Mouse (Mus musculus): ENCODE data around the gene Xpot.

Xpot gene

DNA sequence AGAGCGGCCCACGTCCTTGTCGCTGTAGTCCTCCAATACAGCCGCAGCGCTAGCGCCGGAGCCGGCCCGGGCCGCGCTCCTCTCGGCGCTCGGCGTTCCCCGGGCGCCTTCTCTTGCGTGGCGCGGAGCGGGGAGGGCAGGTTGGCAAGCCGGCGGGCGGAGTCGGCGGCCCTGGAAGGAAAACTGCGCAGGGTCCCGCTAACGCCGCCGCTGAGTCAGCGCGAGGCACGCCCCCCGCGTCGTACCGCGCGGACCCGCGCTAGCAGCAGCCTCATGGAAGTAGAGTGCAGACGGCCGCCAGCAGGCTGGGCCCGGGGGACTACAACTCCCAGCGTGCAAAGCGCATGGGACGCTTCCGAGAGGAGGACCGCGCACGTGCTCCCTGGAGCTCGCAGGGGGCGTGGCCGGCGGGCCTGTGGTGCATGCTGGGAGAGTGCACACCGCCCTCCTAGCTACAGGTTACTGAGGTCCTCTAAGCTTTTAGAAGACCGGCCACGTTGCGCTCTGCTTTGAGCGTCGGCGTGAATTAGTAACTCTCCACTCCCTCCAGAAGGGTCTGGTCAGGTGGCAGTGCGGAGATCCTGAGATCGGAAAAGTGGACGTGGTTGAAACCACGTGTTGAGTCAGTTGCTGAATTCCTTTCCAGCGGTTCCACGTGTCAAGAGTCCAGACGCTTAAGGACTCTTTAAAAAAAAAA is at the start of gene Xpot:
Xpot (minus strand) TSS at position 147 of the 697 bp plus-strand sequence.
- DNase-seq (ENCODE audit: low spot score in 2 of 2) = peak; percentile 95 to 97

DNA sequence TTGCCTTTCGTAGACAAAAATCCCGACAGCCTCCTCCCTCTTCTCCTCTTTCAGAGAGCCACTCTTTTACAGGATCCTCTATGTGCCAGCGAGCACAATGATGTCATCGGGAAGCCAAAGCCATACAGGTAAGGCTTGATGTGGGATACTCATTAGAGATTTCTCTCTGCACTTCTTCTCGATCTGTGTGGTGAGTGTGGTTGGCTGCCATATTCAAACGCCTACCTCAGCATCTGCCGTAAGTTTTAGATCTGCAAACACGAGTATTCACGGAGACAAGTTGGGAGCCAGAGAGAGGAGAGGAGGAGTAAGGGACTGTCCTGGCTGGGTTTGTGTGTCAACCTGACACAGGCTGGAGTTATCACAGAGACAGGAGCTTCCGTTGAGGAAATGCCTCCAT is 43.0 kb upstream of the Xpot start:
- DNase-seq (ENCODE audit: low spot score in 2 of 2) = no peak

DNA sequence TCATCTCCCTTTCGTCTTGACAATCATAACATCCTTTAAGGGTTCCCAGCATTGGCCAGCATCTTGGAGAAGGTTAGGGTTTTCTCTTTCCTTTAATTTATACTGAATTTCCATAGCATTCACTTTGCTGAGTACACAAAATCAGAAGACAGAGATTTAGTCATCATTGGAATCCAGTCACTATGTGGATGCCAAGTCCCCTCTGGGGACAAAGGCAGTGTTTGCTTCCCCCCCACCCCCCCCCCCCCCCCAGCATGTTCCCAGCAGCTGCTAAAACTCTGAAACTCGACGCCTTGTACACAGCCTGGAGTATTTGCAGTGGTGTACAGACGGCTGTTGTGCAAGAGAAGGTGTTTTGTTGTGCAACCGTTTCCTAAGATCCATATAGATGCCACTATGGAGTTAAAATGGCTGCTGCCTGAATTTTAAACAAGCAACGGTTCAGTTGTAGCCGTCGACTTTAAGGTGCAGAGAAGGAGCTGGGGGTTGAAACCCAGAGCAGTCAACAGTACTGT is 39.6 kb upstream of the Xpot start:
- no peak for DNase-seq (ENCODE audit: low spot score in 2 of 2)

DNA sequence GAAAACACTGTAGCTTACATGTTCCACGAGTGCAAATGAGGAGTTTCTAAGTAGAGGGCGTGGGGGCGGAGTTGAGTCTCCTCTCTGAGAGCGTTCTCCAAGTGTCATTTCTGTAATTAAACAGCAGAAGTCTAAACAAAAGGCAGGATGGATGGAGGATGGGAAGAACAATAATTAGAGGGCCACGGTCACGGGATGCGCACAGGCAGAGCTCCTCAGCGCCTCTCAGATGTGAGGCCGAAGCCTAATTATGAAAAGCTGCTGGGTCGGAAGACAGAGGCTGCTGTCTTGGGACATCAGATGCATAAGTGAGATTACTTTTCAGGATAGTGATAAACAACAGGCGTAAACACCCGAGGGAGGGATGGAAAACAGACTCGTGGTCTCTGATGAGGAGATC is 37.5 kb upstream of the Xpot start:
- DNase-seq (ENCODE audit: low spot score in 2 of 2) = no peak

DNA sequence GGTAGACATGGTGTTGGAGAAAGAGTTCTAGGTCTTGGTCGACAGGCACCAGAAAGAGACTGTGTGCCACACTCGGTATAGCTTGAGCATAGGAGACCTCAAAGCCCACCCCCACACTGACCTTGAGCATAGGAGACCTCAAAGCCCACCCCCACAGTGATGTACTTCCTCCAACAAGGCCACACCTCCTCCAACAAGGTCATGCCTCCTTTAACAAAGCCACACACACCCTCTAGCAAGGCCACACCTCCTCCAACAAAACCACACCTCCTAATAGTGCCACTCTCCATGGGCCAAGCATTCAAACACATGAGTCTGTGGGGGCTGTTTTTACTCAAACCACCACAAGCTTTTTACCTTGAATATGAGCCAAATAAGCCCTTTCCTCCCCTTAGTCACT is 36.6 kb upstream of the Xpot start:
- no peak for DNase-seq (ENCODE audit: low spot score in 2 of 2)

DNA sequence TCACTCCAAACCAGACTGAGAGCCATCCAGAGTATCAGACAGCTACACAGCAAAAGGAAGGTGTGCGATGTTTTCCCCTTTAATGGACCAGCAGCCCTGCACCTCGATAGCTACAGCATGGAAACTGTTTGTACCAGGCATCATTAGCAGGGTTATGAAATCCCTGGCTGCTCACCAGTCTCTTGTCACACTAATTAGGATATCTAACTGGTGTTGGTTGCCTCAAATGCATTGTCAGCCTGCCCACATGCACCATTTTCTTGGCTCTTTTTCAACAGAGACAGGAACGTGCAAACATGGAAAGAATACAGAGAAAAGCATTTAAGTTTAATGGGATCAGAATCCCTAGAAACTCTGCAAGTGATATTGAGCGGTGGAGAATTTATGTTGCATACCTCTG is 29.8 kb upstream of the Xpot start:
- no peak for DNase-seq (ENCODE audit: low spot score in 2 of 2)

DNA sequence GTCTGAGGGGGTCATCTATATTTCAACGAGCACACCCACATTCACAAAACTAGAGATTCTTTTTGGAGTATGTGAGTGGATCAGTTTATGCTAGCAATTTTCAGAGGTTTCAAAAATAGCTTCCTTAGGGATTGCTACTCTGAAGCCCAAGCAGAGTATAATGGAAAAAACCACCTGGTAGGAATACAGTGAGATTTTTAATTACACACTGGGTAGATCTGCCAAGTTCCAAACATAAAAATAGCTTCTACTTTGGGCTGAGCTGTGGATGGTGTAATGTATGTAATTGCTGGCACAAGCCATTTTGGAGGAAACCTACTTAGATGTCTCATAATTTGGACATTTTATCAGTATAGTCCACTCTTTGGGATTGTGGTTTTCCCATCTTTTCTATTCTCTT is 26.9 kb upstream of the Xpot start:
- no peak for DNase-seq (ENCODE audit: low spot score in 2 of 2)

DNA sequence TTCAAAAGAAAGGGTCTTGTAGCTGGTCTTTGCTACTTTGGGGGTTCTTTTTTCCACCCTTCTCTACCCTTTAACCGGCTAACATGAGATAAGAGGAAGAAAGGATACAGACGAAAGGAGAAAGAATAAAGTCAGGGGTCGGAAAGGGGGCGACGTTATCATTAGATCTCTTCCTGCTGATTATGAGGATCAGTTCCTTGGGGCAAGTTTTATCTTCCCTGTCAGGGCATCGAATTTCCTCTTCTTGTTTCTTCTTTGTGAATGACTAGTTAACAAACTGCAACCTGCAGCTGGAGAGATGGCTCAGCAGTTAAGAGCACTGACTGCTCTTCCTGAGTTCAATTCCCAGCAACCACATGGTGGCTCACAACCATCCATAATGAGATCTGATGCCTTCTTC is 20.2 kb upstream of the Xpot start:
- DNase-seq (ENCODE audit: low spot score in 2 of 2) = no peak

DNA sequence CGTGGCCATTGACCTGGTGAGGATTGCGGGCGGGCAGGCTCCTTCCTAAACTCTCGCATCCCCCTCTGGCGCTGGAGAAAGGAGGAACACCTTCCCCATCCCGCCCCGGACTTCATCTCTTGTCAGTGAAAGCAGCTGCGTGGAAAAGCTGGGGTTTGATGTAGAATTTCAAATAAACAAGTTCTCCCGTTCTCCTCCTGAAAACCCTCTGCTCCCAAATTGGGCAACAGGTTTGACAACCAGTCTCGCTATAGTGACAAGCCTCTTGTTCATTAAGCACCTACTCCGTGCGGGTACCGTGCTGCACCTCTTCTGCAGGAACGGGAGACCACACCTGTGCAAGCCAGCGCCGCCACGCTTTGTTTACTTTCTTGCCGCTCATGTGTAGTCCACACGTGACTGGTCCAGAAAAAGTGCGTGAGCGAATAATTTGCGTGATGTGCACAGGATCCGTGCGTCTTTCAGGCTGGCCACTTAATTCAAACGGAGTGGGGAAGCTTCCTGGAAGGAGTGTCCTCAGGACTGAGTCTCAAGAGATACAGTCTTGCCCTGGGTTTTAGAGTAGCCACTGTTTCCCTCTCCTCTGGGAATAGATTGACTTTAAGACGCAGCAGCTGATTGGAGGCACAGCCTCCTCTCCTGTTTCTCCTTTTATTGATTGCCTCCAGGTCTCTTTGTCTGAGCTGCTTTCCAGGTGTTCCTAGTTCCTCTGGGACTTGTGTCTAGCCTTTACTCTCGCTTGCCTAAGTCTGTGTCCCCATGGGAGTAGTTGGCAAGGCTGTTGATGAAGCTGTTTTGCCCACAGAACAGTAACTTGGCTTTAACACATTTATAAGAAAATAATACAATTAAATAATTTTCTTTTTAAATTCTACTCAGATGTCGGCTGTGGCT is 16.2 kb upstream of the Xpot start:
- no peak for DNase-seq (ENCODE audit: low spot score in 2 of 2)

DNA sequence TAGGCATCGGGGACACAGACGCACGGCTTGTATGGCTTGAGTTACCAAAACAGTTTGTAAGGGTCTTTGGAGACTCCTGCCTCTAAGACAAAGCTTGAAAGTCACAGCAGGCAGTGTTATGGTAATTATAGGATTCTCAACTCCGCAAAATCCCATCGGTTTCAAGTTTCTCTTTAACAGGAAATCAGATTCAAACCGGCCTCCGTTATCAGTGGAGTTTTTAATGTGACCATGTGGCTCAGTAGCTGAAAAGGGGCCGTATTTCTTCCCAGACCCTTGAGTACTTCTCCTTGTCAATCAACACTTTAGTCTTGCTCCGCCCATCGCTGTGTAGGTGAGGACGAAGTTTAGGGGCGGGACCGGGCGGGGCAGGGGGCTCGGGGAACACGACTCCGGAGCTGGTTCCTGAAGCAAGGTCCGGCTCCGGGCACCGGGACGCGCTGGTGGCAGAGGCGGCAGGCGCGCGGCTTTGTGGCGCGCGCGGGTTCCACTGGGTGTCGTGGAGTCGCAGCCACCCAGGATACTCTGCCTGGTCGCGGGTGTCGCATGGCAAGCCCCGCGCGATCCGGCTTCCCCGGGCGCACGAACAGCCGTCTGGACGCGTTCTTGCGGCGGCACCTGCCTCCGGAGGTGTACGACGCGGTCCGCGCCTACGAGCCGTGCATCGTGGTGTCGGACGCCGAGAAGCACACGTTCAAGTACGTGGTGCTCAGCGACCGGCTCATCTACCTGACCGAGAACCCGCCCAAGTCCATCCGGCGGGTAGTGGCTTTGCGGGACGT is 15.3 kb upstream of the Xpot start, which contains the start of gene D930020B18Rik:
D930020B18Rik (plus strand) TSS at position 317 of the 782 bp plus-strand sequence.
- no peak for DNase-seq (ENCODE audit: low spot score in 2 of 2)

DNA sequence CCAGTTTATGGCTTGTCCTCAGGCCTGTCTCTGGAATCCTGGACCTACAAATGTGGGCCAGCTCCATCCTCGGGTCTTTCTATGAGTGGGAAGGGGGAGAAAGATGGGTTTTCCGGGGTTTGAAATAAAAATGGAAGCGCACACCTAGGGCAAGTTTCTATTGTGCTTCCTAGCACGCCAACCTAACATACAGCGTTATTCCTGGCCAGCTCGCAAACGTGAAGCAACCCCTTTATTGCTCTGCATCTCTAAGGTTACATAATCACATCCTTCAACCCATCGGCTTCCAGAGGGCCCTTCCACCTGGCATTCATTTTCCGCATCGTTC is 14.8 kb upstream of the Xpot start:
- DNase-seq (ENCODE audit: low spot score in 2 of 2) = no peak

DNA sequence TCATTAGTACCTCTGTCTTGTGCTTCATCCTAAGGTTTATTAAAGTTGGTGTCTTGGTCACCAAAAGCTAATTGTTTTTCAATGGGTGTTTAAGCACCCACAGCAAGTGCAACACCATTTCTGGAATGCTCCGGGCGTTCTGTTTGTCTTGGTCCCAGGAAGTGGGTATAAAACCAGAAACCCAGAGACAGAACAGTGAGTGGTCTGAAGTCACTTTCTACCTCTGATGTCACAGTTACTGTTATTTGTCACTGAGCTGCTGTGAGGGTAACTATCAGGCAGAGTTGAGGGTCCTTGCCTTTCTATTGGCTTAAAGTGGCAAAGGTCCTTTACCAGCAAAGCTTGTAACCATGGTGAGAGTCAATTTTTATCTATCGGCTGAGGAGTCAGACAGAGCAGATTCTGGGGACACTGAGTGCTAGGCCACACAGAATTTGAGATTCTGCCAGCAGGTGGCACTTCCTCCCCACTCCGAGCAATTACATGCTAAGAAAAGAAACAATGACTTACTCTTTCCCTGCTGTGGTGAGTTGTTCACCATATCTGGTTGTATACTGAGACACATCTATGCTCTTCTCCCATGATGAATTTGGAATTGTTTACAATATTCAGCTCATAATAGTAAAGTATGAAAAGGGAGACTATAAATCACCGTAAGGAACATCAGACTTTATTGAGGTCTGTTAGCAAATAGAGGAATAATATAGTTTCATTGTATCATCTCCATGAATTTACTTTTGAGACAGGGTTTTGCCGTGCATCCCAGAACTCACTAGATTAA is 14.2 kb upstream of the Xpot start:
- DNase-seq (ENCODE audit: low spot score in 2 of 2) = no peak

DNA sequence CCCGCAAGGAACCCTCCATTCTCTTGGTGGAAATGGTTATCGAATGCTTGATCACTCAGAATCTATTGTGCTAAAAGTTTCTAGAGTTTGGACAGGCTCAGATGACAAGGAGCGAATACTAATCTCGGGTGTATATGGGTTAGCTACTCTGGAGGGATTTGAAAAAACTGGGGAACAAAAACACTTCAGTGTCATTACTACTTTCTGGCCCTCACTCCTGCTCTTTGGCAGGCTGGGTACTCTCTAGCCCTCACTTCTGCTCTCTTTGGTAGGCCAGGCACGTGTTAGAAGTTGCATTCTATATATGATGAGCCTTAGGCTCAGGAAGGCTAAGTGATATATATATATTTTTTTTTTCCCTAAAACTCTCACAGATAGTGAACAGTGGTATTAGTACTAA is 13.4 kb upstream of the Xpot start:
- DNase-seq (ENCODE audit: low spot score in 2 of 2) = no peak

DNA sequence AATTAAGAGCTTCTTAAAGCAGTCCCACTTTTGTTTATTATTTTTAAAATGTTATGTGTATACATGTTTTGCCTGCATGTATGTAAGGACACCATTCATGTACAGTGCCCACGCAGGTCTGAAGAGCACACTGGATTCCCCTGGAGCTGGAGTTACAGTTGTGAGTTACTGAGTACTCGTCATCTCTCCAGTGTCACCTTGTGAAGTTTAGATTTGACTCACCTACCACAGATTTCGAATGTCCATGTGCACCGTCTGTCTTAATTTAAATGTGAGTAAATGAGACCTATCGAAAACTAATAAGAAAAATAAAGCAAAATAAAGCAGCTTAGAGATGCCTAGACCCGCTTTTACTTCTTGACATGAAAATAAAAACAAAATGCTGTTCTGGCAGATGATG is 10.1 kb upstream of the Xpot start:
- no peak for DNase-seq (ENCODE audit: low spot score in 2 of 2)

DNA sequence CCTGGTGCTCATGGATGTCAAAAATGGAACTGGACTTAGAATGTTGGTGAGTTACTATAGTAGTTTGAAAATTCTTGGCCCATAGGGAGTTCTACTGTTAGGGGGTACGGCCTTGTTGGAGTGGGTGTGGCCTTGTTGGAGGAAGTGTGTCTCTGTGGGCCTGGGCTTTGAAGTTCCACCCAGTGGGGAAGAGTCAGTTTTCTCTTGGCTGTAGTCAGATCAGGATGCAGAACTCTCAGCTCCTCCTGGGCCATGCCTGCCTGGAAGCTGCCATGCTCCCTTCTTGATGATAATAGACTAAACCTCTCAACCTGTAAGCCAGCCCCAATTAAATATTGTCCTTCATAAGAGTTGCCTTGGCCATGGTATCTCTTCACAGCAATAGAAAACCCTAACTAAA is 8.0 kb upstream of the Xpot start:
- no peak for DNase-seq (ENCODE audit: low spot score in 2 of 2)

DNA sequence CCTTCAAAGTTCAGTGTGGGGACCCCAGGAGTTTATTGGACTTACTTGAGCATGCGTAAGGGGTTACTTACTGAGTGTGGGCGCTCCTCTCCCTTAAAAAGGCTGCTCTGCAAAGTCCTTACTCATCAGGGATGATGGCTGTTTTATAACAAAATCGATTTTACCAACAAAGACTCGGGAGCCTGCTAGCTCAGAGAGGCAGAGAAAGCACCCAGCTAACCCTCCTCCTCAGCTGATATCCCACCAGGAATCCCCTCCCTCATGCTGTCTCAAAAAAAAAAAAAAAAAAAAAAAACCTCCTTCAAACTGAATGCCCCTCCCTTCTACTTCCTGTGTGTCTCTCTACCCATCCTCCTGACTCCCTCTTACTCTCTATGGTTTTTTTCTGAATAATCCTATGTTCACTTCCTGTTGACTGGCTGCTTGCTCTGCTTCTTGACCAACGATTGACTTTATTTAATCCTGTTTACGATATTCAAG is 2.5 kb upstream of the Xpot start:
- DNase-seq (ENCODE audit: low spot score in 2 of 2) = no peak

DNA sequence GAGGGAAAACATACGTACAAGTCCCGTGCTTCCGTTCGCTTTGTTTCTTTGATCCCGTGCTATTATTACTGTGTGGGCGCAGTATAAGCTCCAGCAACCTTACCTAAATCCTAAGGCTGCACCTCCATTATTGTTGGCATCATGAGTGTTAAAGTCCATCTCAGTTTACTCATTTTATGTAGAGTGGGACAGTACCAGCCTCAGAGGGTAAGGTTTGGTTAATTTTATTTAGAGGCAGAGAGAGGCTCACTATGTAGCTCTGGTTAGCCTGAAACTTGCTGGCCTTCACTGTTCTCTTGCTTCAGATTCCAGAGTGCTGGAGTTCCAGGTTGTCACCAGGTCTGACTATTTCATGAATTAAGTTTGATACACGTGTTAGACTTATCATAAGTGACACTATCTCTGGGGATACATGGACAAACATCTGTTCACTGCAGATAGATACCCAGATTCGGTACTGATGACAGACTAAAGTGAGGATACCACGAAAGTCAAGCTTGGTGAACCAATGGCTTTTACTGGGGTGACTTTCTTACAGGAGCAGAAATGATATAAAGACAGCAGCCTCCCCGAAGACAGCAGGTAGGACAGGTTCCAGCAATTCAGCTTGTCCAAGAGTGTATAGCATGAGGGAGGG is 1.2 kb upstream of the Xpot start:
- DNase-seq (ENCODE audit: low spot score in 2 of 2) = no peak

DNA sequence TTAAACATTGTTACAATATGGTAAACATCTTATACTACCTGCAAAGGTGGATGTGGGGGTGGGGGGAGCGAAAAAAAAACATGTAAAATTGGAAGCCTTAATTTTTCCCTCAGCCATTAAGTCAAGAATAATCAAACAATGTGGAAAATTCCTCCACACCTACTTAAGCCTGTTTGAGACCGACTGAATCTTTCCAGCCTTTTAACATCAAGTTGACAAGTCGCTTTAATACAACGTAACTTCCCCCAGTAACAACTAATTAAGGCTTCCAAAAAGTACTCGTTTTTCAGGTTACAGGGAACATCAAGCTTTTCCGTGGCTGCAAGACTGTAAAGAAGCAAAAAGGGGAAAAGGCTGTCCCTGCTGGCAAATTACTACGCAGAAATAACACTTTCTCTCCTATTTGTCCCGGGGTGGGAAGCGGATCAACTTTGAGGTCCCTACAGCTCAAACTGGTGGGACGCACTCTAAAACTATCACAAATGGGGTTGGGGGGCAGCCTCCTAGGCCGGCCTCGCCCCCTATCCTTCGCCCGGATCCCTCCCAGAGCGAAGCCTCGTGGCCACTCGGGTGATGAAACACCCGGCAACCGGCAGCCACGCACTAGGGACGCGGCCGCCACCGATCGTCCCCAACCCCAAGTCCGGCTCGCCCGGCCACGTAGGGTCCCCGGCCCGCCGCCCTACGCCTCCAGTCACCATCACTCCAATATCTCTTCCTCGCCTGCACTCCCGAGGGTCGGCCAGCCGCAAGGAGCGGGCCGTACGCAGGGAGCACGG is 536 bp downstream of the Xpot start:
- no peak for DNase-seq (ENCODE audit: low spot score in 2 of 2)

DNA sequence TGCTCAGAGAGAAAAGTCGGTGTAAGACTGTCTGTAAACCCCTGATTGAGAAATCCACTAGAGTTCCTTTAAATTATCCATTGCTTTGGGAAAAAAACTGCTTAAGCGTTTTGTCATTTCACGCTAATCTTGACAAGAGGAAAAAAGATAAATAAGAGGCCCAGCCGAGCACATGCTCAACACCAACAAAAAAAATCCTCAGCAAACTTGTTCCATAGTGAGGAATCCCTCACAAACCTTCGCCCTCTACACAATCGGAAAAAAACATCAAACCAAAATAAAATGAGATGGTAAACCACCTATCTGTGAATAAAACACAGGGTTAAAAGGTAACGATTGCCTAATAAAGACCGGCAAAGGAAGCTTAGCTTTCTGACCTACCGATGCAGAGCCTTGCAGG is 1.1 kb downstream of the Xpot start:
- no peak for DNase-seq (ENCODE audit: low spot score in 2 of 2)

DNA sequence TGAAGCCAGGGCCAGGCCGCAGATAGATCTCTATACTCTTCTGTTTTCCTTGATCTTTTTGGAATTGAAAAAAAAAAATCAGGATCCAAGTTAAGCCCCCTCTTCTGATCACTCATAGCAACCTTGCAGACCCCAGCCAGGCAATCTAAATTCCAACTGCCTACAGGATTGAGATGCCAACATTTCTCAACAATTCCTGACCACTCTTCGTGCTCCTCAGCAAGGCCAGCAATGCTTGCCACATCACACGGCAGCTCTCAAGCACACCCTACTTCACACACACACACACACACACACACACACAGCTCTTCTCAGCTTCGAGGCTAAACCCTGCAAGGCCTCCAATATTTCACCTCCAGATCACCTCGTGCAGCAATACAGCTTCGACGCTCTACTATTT is 2.5 kb downstream of the Xpot start:
- no peak for DNase-seq (ENCODE audit: low spot score in 2 of 2)
